Mouse (Mus musculus): Measurements from ENCODE around the gene Elovl4. TPM values are rescaled to one million over a fixed set of nuclear protein-coding genes. Genes with fewer than 3 reads are reported as not detected.

Gene Elovl4
- polyA plus RNA-seq, 1 experiment from 2014 or later: 48.2 TPM

DNA sequence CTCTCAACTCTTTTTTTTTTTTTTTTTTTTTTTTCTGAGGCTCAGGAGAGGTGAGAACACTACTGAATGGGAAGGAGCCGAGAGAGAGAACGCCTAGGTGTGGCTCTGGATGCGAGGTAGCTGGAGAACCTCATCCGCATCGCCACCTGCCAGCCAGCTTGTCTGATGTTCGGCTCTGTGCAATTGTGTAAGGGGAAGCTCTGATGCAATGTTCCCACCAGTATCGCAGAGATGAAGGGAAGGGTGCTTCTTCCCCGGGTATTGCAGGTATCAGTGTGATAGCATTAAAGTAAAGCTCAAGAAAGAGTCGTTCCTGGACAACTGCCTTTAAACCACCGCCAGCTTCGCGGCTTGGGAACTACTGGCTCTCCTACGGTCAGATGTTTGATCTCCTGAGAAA is 1.7 kb downstream of the Elovl4 start:
- no peaks in the 10 kb centered on the region for H3K9me3 ChIP-seq (replicated peaks)
- H3K4me2 ChIP-seq (replicated peaks): peak overlapping the region; percentile 79
- ATAC-seq (ENCODE audit: low FRiP score): no peak
- peaks cover 19% of the 10 kb centered on the region for H3K4me1 ChIP-seq
- peaks cover 3% of the 10 kb centered on the region; the same call in 1 of the 2 replicates for H3K27me3 ChIP-seq
- H3K27ac ChIP-seq: no peak overlapping the region
- no peaks in the 10 kb centered on the region for H3K36me3 ChIP-seq
- 69% methylated on average over 13 of the region's 13 CpGs for WGBS
- H3K4me3 ChIP-seq: peak overlapping the region; percentile 73; the same call in 1 of the 2 replicates
- 0 out of 2 replicates have a peak overlapping the region, but pooled peaks have one; percentile 78 for H3K9ac ChIP-seq

DNA sequence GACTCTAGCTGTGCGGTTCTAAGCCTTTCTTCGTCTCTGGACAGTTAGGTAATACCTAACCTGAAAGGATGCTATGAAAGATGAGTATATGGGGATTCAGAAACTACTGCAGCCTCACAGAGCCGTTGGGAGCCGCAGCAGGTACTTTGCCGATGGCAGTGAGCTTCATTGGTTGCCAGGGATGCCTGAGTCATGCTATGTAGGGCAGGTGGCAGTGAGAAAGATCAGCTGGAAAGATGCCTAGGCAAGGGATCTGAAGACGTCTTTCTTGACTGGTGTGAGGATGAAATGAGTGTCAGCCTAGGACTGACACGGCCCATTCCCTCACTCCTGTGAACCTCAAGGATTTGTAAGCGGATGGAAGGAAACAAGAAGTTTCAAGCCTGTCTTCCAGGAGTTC is 8.2 kb downstream of the Elovl4 start:
- H3K27ac ChIP-seq: no peak overlapping the region
- ATAC-seq (ENCODE audit: low FRiP score): no peak

DNA sequence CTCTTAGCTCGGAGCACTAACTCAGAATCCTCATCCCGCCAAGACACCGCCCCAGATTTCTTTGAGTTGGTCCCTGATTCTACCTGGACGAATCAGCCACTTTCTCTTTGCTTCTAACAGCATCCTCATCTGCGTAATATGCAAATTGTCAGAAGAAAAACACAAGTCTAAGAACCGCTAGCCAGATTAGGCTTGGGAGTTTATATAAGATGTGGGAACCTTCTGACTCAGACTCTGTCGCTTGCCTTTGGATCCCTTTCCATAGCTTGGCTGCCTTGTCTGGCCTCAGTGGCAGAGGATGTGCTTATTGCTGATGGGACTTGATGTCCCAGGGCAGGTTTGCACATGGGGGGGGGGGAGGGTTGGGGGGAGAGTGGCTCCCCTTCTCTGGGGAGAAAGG is 9.2 kb downstream of the Elovl4 start:
- WGBS: 93% methylated on average over 7 of the region's 7 CpGs
- H3K27me3 ChIP-seq: no peaks in the 10 kb centered on the region
- no peak overlapping the region for H3K4me3 ChIP-seq
- no peak for ATAC-seq (ENCODE audit: low FRiP score)
- no peaks in the 10 kb centered on the region for H3K9me3 ChIP-seq (replicated peaks)
- H3K4me2 ChIP-seq (replicated peaks): no peak overlapping the region
- H3K9ac ChIP-seq: no peak overlapping the region
- H3K27ac ChIP-seq: no peak overlapping the region
- H3K36me3 ChIP-seq: no peaks in the 10 kb centered on the region
- H3K4me1 ChIP-seq: no peaks in the 10 kb centered on the region

More for the DNA sequence above, 8.2 kb downstream of the Elovl4 start:
- no peak overlapping the region for H3K9ac ChIP-seq
- H3K4me2 ChIP-seq (replicated peaks): no peak overlapping the region
- H3K4me1 ChIP-seq: no peaks in the 10 kb centered on the region
- 87% methylated on average over 8 of the region's 8 CpGs for WGBS
- no peaks in the 10 kb centered on the region for H3K9me3 ChIP-seq (replicated peaks)
- no peaks in the 10 kb centered on the region for H3K27me3 ChIP-seq
- no peaks in the 10 kb centered on the region for H3K36me3 ChIP-seq
- H3K4me3 ChIP-seq: no peak overlapping the region

DNA sequence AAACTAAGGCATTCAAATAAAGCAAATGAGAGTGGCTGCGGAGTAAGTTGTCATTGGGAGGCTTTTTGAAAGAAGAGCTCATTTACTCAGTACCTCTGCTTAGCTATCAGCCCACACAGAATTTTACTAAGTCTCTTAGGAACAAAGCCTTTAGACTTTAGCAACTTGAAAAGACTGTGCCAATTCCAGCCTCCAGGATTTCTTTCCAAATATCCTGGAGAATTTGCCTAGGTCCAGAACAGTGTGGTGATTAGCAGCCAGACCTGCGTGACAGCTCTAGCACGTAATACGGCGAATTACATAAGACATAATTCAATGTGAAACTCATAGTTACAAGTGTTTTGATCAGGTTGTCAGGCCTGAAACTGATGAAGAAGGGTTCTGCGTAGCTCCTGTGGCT is 16.8 kb downstream of the Elovl4 start:
- no peaks in the 10 kb centered on the region for H3K4me1 ChIP-seq
- ATAC-seq (ENCODE audit: low FRiP score): no peak
- no peak overlapping the region for H3K4me3 ChIP-seq
- peaks cover 24% of the 10 kb centered on the region for H3K36me3 ChIP-seq
- no peak overlapping the region for H3K9ac ChIP-seq
- no peak overlapping the region for H3K27ac ChIP-seq
- no peaks in the 10 kb centered on the region for H3K27me3 ChIP-seq
- no peaks in the 10 kb centered on the region for H3K9me3 ChIP-seq (replicated peaks)
- no peak overlapping the region for H3K4me2 ChIP-seq (replicated peaks)
- WGBS: 93% methylated on average over 6 of the region's 6 CpGs

DNA sequence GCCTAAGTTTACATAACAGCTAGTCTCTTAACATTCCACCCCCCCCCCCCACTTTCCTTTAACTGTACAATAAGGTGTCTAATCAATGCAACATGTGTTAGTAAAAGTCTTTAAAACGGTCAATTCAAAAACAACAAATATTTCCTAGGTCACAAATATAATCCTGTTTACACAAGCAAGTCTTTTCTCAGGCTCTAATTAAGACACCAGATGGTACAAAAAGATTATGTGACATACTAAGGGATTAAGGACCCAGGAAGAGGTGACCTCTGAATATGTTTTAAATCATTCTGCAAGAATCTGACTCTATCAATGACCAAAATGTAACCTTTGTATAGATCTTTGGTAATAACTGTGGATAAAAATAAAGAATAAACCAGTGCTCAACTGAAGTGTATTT is 20.6 kb downstream of the Elovl4 start:
- Histone ChIP-seq H3K9ac (no peak overlapping the region), H3K36me3 (peaks cover 44% of the 10 kb centered on the region), H3K4me2 (replicated peaks) (no peak overlapping the region), H3K9me3 (replicated peaks) (no peaks in the 10 kb centered on the region), H3K4me1 (no peaks in the 10 kb centered on the region), H3K4me3 (no peak overlapping the region), H3K27ac (no peak overlapping the region), H3K27me3 (no peaks in the 10 kb centered on the region)
- WGBS: 67% methylated on average over 1 of the region's 1 CpGs
- ATAC-seq (ENCODE audit: low FRiP score): no peak

DNA sequence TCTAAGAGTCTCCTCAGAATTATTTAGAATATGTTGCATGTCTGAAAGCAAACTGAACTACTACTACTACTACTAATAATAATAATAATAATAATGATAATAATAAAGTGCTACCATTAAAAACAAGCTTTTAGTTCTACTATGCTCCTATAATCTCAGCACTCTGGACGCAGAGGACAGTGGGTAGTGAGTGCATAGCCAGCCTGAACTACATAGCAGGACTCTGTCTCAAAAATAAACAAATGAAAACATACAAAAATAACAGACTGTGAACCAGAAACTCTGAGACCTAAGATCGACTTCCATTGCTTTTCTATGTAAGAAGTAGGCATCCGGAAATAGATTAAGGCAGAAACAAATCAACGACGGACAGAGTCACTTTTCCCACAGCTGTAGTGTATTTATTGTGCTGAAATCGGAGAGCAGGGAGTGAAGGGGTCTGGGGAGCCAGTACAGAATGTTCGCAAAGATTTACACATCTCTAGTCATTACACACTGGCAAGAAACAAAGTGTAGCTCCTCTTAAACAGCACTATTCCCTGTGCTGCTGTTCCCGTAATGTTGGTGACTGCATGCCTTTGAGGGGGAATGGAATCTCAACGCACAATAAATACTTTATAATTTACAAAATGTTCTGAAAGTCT is 27.6 kb downstream of the Elovl4 start:
- no peak for ATAC-seq (ENCODE audit: low FRiP score)

DNA sequence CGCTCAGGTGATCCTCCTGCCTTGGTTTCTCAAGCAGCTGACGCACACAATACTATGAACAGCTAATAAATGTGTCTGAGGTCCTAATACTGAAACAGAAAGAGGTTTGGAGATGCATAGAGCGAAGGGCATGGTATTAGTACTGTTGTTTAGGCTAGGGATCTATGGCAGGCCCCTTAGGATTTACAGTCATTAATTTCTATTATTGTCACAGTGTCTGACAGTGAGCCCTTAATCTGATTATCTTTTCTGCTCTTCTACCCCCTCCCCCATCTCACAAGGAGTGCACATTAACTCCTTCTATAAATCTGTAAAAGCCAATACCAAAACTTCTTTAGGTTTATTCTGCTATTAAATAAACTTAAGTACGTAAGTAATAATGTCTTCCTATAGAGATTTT is 44.8 kb downstream of the Elovl4 start:
- H3K4me2 ChIP-seq (replicated peaks): no peak overlapping the region
- no peaks in the 10 kb centered on the region for H3K36me3 ChIP-seq
- H3K27ac ChIP-seq: no peak overlapping the region
- H3K4me1 ChIP-seq: no peaks in the 10 kb centered on the region
- no peak for ATAC-seq (ENCODE audit: low FRiP score)
- no peaks in the 10 kb centered on the region for H3K9me3 ChIP-seq (replicated peaks)
- H3K27me3 ChIP-seq: no peaks in the 10 kb centered on the region
- H3K9ac ChIP-seq: no peak overlapping the region
- no peak overlapping the region for H3K4me3 ChIP-seq
- 89% methylated on average over 4 of the region's 4 CpGs for WGBS

More for the DNA sequence above, 27.6 kb downstream of the Elovl4 start:
- Histone ChIP-seq H3K9me3 (replicated peaks) (no peaks in the 10 kb centered on the region), H3K27ac (no peak overlapping the region), H3K9ac (no peak overlapping the region), H3K4me3 (no peak overlapping the region), H3K36me3 (peaks cover 21% of the 10 kb centered on the region), H3K4me1 (no peaks in the 10 kb centered on the region), H3K4me2 (replicated peaks) (no peak overlapping the region), H3K27me3 (no peaks in the 10 kb centered on the region)
- WGBS: 86% methylated on average over 9 of the region's 9 CpGs

DNA sequence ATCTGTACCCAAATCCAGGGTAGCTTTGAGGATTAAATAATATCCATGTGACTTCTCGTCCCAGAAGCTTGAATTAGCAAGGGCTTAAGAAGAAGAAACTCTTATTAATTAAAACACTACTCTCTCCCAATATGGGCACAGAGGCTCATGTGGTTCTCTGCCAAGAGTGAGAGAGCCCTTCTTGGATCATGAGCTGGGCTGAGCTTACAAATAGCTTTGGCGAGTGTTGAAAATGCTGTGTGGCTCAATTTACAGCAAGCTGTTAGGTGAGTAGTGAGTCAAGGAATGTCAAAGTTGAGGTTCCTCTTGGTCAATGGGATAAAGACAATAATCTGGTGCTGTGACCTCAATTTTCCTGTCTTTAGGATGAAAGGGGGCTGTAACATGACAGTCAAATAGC is 74.2 kb downstream of the Elovl4 start:
- Histone ChIP-seq H3K27ac (no peak overlapping the region), H3K9ac (no peak overlapping the region), H3K4me2 (replicated peaks) (no peak overlapping the region), H3K9me3 (replicated peaks) (no peaks in the 10 kb centered on the region), H3K4me3 (no peak overlapping the region), H3K36me3 (no peaks in the 10 kb centered on the region), H3K27me3 (no peaks in the 10 kb centered on the region), H3K4me1 (no peaks in the 10 kb centered on the region)
- 90% methylated on average over 2 of the region's 2 CpGs for WGBS
- ATAC-seq (ENCODE audit: low FRiP score): no peak

DNA sequence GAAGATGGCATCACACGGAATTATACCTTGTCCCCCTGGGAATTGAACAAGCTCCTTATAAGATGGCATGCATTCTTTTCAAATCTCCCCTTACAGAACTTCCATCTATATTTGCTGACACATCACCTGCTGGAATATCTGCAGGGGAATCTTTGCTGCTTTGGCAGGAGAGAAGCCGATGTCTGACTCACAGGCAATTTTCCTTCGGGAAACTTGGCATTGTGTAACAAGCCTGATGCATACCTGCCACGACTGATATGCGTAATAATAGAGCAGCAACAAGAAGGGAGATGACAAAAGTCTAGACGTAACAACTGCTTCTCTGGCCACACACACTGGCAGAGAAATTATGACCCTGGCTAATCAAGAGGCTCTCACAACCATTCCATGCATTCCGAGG is 75.2 kb downstream of the Elovl4 start:
- Histone ChIP-seq H3K4me2 (replicated peaks) (no peak overlapping the region), H3K36me3 (no peaks in the 10 kb centered on the region), H3K9me3 (replicated peaks) (no peaks in the 10 kb centered on the region), H3K27ac (no peak overlapping the region), H3K4me3 (no peak overlapping the region), H3K4me1 (no peaks in the 10 kb centered on the region), H3K9ac (no peak overlapping the region), H3K27me3 (no peaks in the 10 kb centered on the region)
- 74% methylated on average over 7 of the region's 7 CpGs for WGBS
- ATAC-seq (ENCODE audit: low FRiP score): no peak

Other genes with a start within 250 kb of the Elovl4 start
- gene Ttk, start 28.4 kb upstream of the Elovl4 start, polyA plus RNA-seq (2016; fragmentation: Nextera tagmentation; extraction: Ambion mirVana): 23.9 and 25.3 TPM in 2 replicates
- 41.4 and 43.7 TPM in 2 replicates for gene Bckdhb, start 118.9 kb upstream of the Elovl4 start, polyA plus RNA-seq (2016; fragmentation: Nextera tagmentation; extraction: Ambion mirVana)

All from hindbrain, embryonic 12.5 days (tissue).